Mouse (Mus musculus) midbrain, embryonic 11.5 days (tissue): ENCODE data around the gene Gpr37l1. TPM values are rescaled to one million over a fixed set of nuclear protein-coding genes. Genes with fewer than 3 reads are reported as not detected.
"Not testable (repeated sequence)": the region's sequence is repeated elsewhere in the genome, so short reads cannot be mapped to it uniquely, and the experiment has no call there.

Experiments
- ATAC-seq: fragments of 200-750 bp; cut with Nextera tagmentation; 2 replicates; pipeline ENCODE4 v1.8.0; 2017; ENCODE audit warnings: moderate TSS enrichment, moderate library complexity; ENCODE audit not compliant: low FRiP score
- DNase-seq: peaks from one replicate; pipeline ENCODE4 v3.0.0; 2015; ENCODE audit warnings: low spot score; ENCODE audit errors: missing footprints
- H3K27ac ChIP-seq: fragments of 300-500 bp; sonication (generic); 2 replicates; pipeline ENCODE4 v1.5.1; 2014; ENCODE audit warnings: low read depth, low read length
- H3K27me3 ChIP-seq: fragments of 300-500 bp; sonication (generic); 2 replicates; pipeline ENCODE4 v1.6.1; 2014; ENCODE audit warnings: mild to moderate bottlenecking, low read length, moderate library complexity, mixed read lengths; ENCODE audit not compliant: control insufficient read depth, insufficient read depth
- H3K36me3 ChIP-seq: fragments of 300-500 bp; sonication (generic); 2 replicates; pipeline ENCODE4 v1.6.1; 2014; ENCODE audit warnings: mild to moderate bottlenecking, low read length, moderate library complexity, mixed read lengths; ENCODE audit not compliant: control insufficient read depth, insufficient read depth
- H3K4me1 ChIP-seq: fragments of 300-500 bp; sonication (generic); 2 replicates; pipeline ENCODE4 v1.6.1; 2014; ENCODE audit warnings: low read length; ENCODE audit not compliant: control insufficient read depth, insufficient read depth
- H3K4me2 ChIP-seq: fragments of 300-500 bp; sonication (generic); 2 replicates; pipeline ENCODE4 v1.6.1; 2014; ENCODE audit warnings: mild to moderate bottlenecking, moderate library complexity
- H3K4me3 ChIP-seq: fragments of 300-500 bp; sonication (generic); 2 replicates; pipeline ENCODE4 v1.5.1; 2014; ENCODE audit warnings: low read depth, low read length
- H3K9ac ChIP-seq: fragments of 300-500 bp; sonication (generic); 2 replicates; pipeline ENCODE4 v1.6.1; 2014; ENCODE audit warnings: low read length
- H3K9me3 ChIP-seq: fragments of 300-500 bp; sonication (generic); 2 replicates; pipeline ENCODE4 v1.6.1; 2016; ENCODE audit warnings: low read length; ENCODE audit not compliant: control insufficient read depth
- WGBS: fragments of 180-500 bp; shearing (Covaris S2); extraction: QIAGEN DNeasy Blood & Tissue Kit; methylation state at CpG from one replicate; pipeline ENCODE4 v1.1.7; 2014; 5-methylcytosine and 5-hydroxymethylcytosine counted together
- polyA plus RNA-seq: library from polyadenylated mRNA; unstranded; fragments of >200 nt; fragmentation: Nextera tagmentation; extraction: Ambion mirVana; gene quantifications from 2 replicates; pipeline ENCODE4 v1.2.1, GENCODE M21; 2014

The Gpr37l1 gene
- polyA plus RNA-seq, 1 experiment from 2014 or later = not detected

DNA sequence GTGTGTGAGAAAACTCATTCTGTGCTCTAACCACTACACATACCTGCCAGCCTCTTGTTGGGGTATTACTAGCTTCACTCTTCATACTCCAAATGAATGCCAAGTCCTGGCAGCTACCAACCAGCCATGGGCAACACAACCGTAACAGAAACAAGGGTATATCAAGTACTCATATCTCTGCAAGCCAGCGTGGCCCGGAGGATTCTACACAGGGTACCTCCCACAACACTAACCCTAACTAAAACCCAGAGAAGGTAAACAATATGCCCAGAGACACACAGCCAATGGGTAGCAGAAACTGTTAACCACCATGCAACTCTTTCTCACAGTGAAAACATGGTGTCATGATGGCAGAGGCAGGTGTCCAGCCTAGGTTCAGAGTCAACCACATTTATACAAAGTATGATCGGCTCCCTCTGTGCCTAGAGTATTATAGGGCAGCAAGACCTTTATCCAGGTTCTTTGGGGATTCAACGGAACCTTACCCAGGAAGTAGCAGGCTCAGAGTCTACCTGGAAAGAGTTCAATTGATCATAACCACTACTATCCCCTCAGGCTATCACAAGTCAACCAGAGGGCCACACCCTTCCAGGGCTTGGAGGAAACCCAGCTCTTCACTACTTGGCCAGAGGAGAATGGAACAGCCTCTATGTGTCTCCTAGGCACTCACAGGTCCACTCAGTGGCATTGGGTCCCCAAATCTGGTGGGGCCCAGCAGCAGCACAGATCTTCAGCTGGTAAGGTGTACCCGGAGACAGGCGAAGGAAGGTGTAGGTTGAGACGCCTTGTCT, 42.7 kb downstream of the Gpr37l1 start:
- no peak overlapping the region for H3K4me2 ChIP-seq
- DNase-seq = no peak
- 90% methylated on average over 8 of the region's 8 CpGs for WGBS
- H3K36me3 ChIP-seq = no peaks in the 10 kb centered on the region
- ATAC-seq = no peak
- H3K4me1 ChIP-seq = no peaks in the 10 kb centered on the region
- H3K27me3 ChIP-seq = no peaks in the 10 kb centered on the region; the same call in 1 of the 2 replicates
- no peak overlapping the region for H3K9ac ChIP-seq
- no peak overlapping the region for H3K27ac ChIP-seq
- no peaks in the 10 kb centered on the region for H3K9me3 ChIP-seq
- no peak overlapping the region for H3K4me3 ChIP-seq

DNA sequence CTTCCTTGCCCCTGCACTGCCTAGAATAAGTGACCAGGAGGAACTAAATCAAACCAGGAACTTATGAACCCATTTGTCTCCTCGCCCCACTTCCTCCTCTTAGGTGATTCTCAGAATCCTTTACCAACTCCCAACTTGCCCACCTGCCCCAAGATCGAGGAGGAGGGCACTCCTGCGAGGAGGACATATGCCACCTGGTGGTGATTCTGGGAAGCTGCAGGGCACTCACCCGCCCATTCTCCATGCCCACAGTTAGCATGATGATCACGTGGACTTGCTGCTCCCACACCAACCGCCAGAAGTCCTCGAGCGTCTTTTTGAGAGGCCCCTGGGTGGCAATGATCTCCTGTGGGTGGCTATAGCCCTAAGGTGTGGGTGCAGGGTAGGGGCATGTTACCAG, 54.8 kb downstream of the Gpr37l1 start:
- Histone ChIP-seq H3K4me2 (no peak overlapping the region), H3K4me3 (no peak overlapping the region), H3K27ac (no peak overlapping the region), H3K36me3 (no peaks in the 10 kb centered on the region), H3K4me1 (no peaks in the 10 kb centered on the region), H3K27me3 (no peaks in the 10 kb centered on the region; the same call in 1 of the 2 replicates), H3K9me3 (no peaks in the 10 kb centered on the region), H3K9ac (no peak overlapping the region)
- DNase-seq (peak; percentile 91), ATAC-seq (peak; percentile 17; the same call in 1 of the 2 replicates)
- 15% methylated on average over 8 of the region's 8 CpGs for WGBS

DNA sequence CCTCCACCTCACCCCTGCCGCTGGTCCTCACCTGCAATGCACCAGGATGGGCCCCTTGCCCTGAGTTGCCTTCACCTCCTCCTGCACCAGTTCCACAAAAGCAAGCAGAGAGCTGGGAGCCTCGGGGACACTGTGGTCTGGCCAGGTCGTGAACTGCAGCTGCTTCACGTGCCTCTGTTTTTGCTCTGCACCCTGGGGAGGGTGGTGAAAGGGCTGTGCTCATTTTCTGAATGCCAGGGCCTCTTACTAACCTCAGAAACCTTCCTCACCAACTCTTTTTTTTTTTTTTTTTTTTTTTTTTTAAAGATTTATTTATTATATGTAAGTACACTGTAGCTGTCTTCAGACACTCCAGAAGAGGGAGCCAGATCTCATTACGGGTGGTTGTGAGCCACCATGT, 56.2 kb downstream of the Gpr37l1 start:
- not testable (repeated sequence) for H3K9ac ChIP-seq, ATAC-seq, DNase-seq, H3K4me1 ChIP-seq, H3K4me2 ChIP-seq, H3K27ac ChIP-seq, H3K9me3 ChIP-seq, H3K36me3 ChIP-seq, H3K27me3 ChIP-seq, H3K4me3 ChIP-seq
- WGBS = 68% methylated on average over 5 of the region's 5 CpGs

Other genes with a start within 250 kb of the Gpr37l1 start
- 7.5 and 9.2 TPM in 2 replicates for gene Ppp1r12b, start 211.7 kb downstream of the Gpr37l1 start, polyA plus RNA-seq
- gene Ube2t, start 205.1 kb downstream of the Gpr37l1 start, polyA plus RNA-seq = 48.2 and 54.0 TPM in 2 replicates
- gene Lgr6, start 62.4 kb downstream of the Gpr37l1 start, polyA plus RNA-seq = 0.12 and 0.15 TPM in 2 replicates
- 1.4 and 1.6 TPM in 2 replicates for gene Ptpn7, start 35.0 kb downstream of the Gpr37l1 start, polyA plus RNA-seq
- gene Arl8a, start 20.9 kb downstream of the Gpr37l1 start, polyA plus RNA-seq = 61.3 and 72.2 TPM in 2 replicates
- 0.21 and 0.42 TPM in 2 replicates for gene Elf3, start 90.9 kb upstream of the Gpr37l1 start, polyA plus RNA-seq
- gene Rnpep, start 116.4 kb upstream of the Gpr37l1 start, polyA plus RNA-seq = 95.8 and 96.2 TPM in 2 replicates
- gene Timm17a, start 146.1 kb upstream of the Gpr37l1 start, polyA plus RNA-seq = 177 and 180 TPM in 2 replicates
- gene Lmod1, start 157.1 kb upstream of the Gpr37l1 start, polyA plus RNA-seq = 0.39 and 0.81 TPM in 2 replicates
- 46.5 and 47.2 TPM in 2 replicates for gene Shisa4, start 207.6 kb upstream of the Gpr37l1 start, polyA plus RNA-seq